Mouse (Mus musculus): ENCODE results near the gene Olfr772. TPM values are rescaled to one million over a fixed set of nuclear protein-coding genes. Genes with fewer than 3 reads are reported as not detected.

Olfr772 gene
- polyA plus RNA-seq (2012; rRNA removed): not detected in 2 replicates

GRCm38 (mm10) chr10:129177821-129178220 is at the start of gene Olfr772:
Olfr772 (minus strand) TSS chr10:129177921.

GRCm38 (mm10) chr10:129187319-129187718 is 9.6 kb upstream of the Olfr772 start, which contains the start of gene Olfr773:
Olfr773 (minus strand) TSS chr10:129187419.

GRCm38 (mm10) chr10:129164651-129165050 is 13.1 kb downstream of the Olfr772 start, which contains the start of gene Olfr771:
Olfr771 (minus strand) TSS chr10:129164751.

GRCm38 (mm10) chr10:129138898-129139297 is 38.8 kb downstream of the Olfr772 start, which contains the start of gene Olfr770:
Olfr770 (minus strand) TSS chr10:129138998.

Other genes starting within 250 kb of the Olfr772 start
- 0.36 and 0.44 TPM in 2 replicates for gene Itga7, start 244.1 kb downstream of the Olfr772 start, polyA plus RNA-seq (2012; rRNA removed)
- 0.27 and 0.96 TPM in 2 replicates for gene Mettl7b, start 216.9 kb downstream of the Olfr772 start, polyA plus RNA-seq (2012; rRNA removed)
- not detected in 2 replicates for gene Olfr9, start 188.5 kb downstream of the Olfr772 start, polyA plus RNA-seq (2012; rRNA removed)
- gene Olfr763, start 167.1 kb downstream of the Olfr772 start, polyA plus RNA-seq (2012; rRNA removed): not detected in 2 replicates
- not detected in 2 replicates for gene Olfr764-ps1, start 138.0 kb downstream of the Olfr772 start, polyA plus RNA-seq (2012; rRNA removed)
- not detected in 2 replicates for gene Olfr765, start 127.9 kb downstream of the Olfr772 start, polyA plus RNA-seq (2012; rRNA removed)
- gene Olfr766-ps1, start 108.9 kb downstream of the Olfr772 start, polyA plus RNA-seq (2012; rRNA removed): not detected in 2 replicates
- not detected in 2 replicates for gene Olfr767, start 95.0 kb downstream of the Olfr772 start, polyA plus RNA-seq (2012; rRNA removed)
- not detected in 2 replicates for gene Olfr768, start 78.5 kb downstream of the Olfr772 start, polyA plus RNA-seq (2012; rRNA removed)
- not detected in 2 replicates for gene Olfr769, start 60.1 kb downstream of the Olfr772 start, polyA plus RNA-seq (2012; rRNA removed)
- gene Olfr770, start 38.9 kb downstream of the Olfr772 start, polyA plus RNA-seq (2012; rRNA removed): not detected in 2 replicates
- not detected in 2 replicates for gene Olfr771, start 13.2 kb downstream of the Olfr772 start, polyA plus RNA-seq (2012; rRNA removed)
- gene Olfr773, start 9.5 kb upstream of the Olfr772 start, polyA plus RNA-seq (2012; rRNA removed): not detected in 2 replicates
- not detected in 2 replicates for gene Olfr774, start 58.3 kb upstream of the Olfr772 start, polyA plus RNA-seq (2012; rRNA removed)
- not detected in 2 replicates for gene Olfr775, start 70.5 kb upstream of the Olfr772 start, polyA plus RNA-seq (2012; rRNA removed)
- gene Olfr776, start 81.2 kb upstream of the Olfr772 start, polyA plus RNA-seq (2012; rRNA removed): not detected in 2 replicates
- gene Olfr777, start 93.6 kb upstream of the Olfr772 start, polyA plus RNA-seq (2012; rRNA removed): not detected in 2 replicates
- not detected in 2 replicates for gene Olfr780, start 140.2 kb upstream of the Olfr772 start, polyA plus RNA-seq (2012; rRNA removed)
- not detected in 2 replicates for gene Olfr781, start 150.9 kb upstream of the Olfr772 start, polyA plus RNA-seq (2012; rRNA removed)
- not detected in 2 replicates for gene Olfr782, start 170.9 kb upstream of the Olfr772 start, polyA plus RNA-seq (2012; rRNA removed)
- 0.02 TPM in 1 of 2 replicates, not detected in the other for gene Olfr784, start 206.2 kb upstream of the Olfr772 start, polyA plus RNA-seq (2012; rRNA removed)
- not detected in 2 replicates for gene Olfr785, start 227.5 kb upstream of the Olfr772 start, polyA plus RNA-seq (2012; rRNA removed)
- not detected in 2 replicates for gene Olfr786, start 249.4 kb upstream of the Olfr772 start, polyA plus RNA-seq (2012; rRNA removed)